Comparison of ENCODE assay signal across 22 mouse cellular contexts in genomic region chr5:129361527-129361926, GRCm38 (mm10).
A peak's percentile ranks its signal among the peaks of the same experiment; 100 is the strongest.
DNase-seq lines count a peak whose midpoint lies in the region; ATAC-seq and TF ChIP-seq lines count a peak whose summit lies in the region.
"Had no signal": no experiment of that assay in that cellular context is flagged by ENCODE, and none has a peak within 500 bp of the region (broad histone marks: within the 10 kb centered on the region; RNA-seq: fewer than 3 reads in every experiment).

No protein-coding gene starts in this region.

- DNase-seq in cerebellum, postnatal 4 days (ENCODE audit: low spot score in 2 of 2) = no peak
- peak; percentile 94 for DNase-seq in cerebellum, adult 9-10 months
- peak; percentile 89 to 90 for DNase-seq in cerebellum, postnatal 25 days
- DNase-seq in midbrain, postnatal 0 days (ENCODE audit: low spot score) = no peak
- DNase-seq: adrenal gland, postnatal 10 days; B cell, adult 2 months; forebrain, postnatal 0 days; gastrocnemius, postnatal 14 days; heart, adult 2 months; heart, postnatal 14 days; kidney, adult 8-10 months had no signal

- no peak for TF ChIP-seq CTCF in midbrain, postnatal 0 days (IDR thresholded peaks at IDR 0.05)

- H3K4me1 ChIP-seq in midbrain, postnatal 0 days (ENCODE audit: insufficient read depth, low read length) = peaks cover 4% of the 10 kb centered on the region; the same call in 1 of the 2 replicates
- H3K4me1 ChIP-seq in kidney, embryonic 16.5 days (ENCODE audit: insufficient read depth, low read length) = no peaks in the 10 kb centered on the region
- H3K4me1 ChIP-seq: embryonic facial prominence, embryonic 13.5 days; forebrain, embryonic 12.5 days; heart, embryonic 15.5 days had no signal

- H3K4me2 ChIP-seq in midbrain, postnatal 0 days (ENCODE audit: low read depth, low read length, poor library complexity, severe bottlenecking) = no peak overlapping the region
- no peak overlapping the region for H3K4me2 ChIP-seq in kidney, embryonic 16.5 days (replicated peaks; ENCODE audit: low read depth, low read length)
- H3K4me2 ChIP-seq: embryonic facial prominence, embryonic 13.5 days; forebrain, embryonic 12.5 days; heart, embryonic 11.5 days; heart, embryonic 15.5 days; hindbrain, embryonic 14.5 days had no signal

- no peaks in the 10 kb centered on the region for H3K9me3 ChIP-seq in midbrain, postnatal 0 days (ENCODE audit: low read length)
- H3K9me3 ChIP-seq in kidney, embryonic 16.5 days (ENCODE audit: low read length) = no peaks in the 10 kb centered on the region
- H3K9me3 ChIP-seq: embryonic facial prominence, embryonic 13.5 days; forebrain, embryonic 12.5 days; heart, embryonic 15.5 days had no signal

- no peak overlapping the region for H3K27ac ChIP-seq in midbrain, postnatal 0 days (ENCODE audit: low read depth, low read length)
- H3K27ac ChIP-seq in kidney, embryonic 16.5 days (ENCODE audit: low read length) = no peak overlapping the region
- H3K27ac ChIP-seq: embryonic facial prominence, embryonic 13.5 days; forebrain, embryonic 12.5 days; heart, adult 2 months; heart, embryonic 15.5 days; hindbrain, embryonic 14.5 days had no signal

- peak; percentile 75; the same call in 1 of the 2 replicates for ATAC-seq in cerebellum, adult (ENCODE audit: insufficient number of reproducible peaks, low FRiP score, low TSS enrichment)
- no peak for ATAC-seq in midbrain, postnatal 0 days (ENCODE audit: low FRiP score)
- ATAC-seq in inflammation-experienced regulatory T-cells, adult 6 months = no peak
- ATAC-seq in kidney, embryonic 16.5 days (ENCODE audit: low FRiP score, low TSS enrichment) = no peak
- ATAC-seq: CD4-positive, CD25-positive, alpha-beta regulatory T cell, adult 4 months; forebrain, postnatal 0 days; intestine, postnatal 0 days had no signal

- peaks cover 5% of the 10 kb centered on the region; the same call in 1 of the 2 replicates for H3K27me3 ChIP-seq in midbrain, postnatal 0 days (ENCODE audit: insufficient read depth, low read length)
- no peaks in the 10 kb centered on the region for H3K27me3 ChIP-seq in kidney, embryonic 16.5 days (ENCODE audit: insufficient read depth, low read length)
- H3K27me3 ChIP-seq: embryonic facial prominence, embryonic 13.5 days; forebrain, embryonic 12.5 days; heart, embryonic 15.5 days had no signal

- no peak overlapping the region for H3K4me3 ChIP-seq in midbrain, postnatal 0 days (ENCODE audit: low read depth, low read length)
- no peak overlapping the region for H3K4me3 ChIP-seq in kidney, embryonic 16.5 days (ENCODE audit: low read length)
- H3K4me3 ChIP-seq: embryonic facial prominence, embryonic 13.5 days; forebrain, embryonic 12.5 days; heart, adult 2 months; heart, embryonic 15.5 days had no signal

- no peak overlapping the region for H3K9ac ChIP-seq in midbrain, postnatal 0 days (replicated peaks; ENCODE audit: low read length, poor library complexity, severe bottlenecking)
- H3K9ac ChIP-seq in kidney, embryonic 16.5 days (replicated peaks; ENCODE audit: low read length) = no peak overlapping the region
- H3K9ac ChIP-seq: embryonic facial prominence, embryonic 13.5 days; forebrain, embryonic 12.5 days; forebrain, postnatal 0 days; heart, embryonic 15.5 days; hindbrain, embryonic 14.5 days had no signal

- WGBS in midbrain, postnatal 0 days = 91% methylated on average over 2 of the region's 2 CpGs
- WGBS in kidney, embryonic 16.5 days = 78% methylated on average over 2 of the region's 2 CpGs

- no peaks in the 10 kb centered on the region for H3K36me3 ChIP-seq in midbrain, postnatal 0 days (ENCODE audit: insufficient read depth, low read length)
- no peaks in the 10 kb centered on the region for H3K36me3 ChIP-seq in kidney, embryonic 16.5 days (ENCODE audit: insufficient read depth, low read length)
- H3K36me3 ChIP-seq: embryonic facial prominence, embryonic 13.5 days; forebrain, embryonic 12.5 days; G1E; heart, embryonic 15.5 days had no signal

Comparison
In these comparisons a context has a peak if more than half of its experiments do, and no peak if none do; other contexts are left out.
1. DNase-seq: peak in cerebellum, adult 9-10 months (single experiment) and cerebellum, postnatal 25 days (2 of 2); none in cerebellum, postnatal 4 days (0 of 2) and midbrain, postnatal 0 days (single experiment).